Mouse (Mus musculus) bone marrow, adult 2 months (tissue): Measurements from ENCODE around the gene Rnf208. TPM values are rescaled to one million over a fixed set of nuclear protein-coding genes. Genes with fewer than 3 reads are reported as not detected.

Source experiments
- H3K27ac ChIP-seq: fragments of 200-500 bp; 2 replicates; pipeline ENCODE4 v1.5.1; 2012; ENCODE audit warnings: low read depth, mild to moderate bottlenecking, control low read depth, inconsistent platforms, low read length; ENCODE audit not compliant: control insufficient read depth, poor library complexity, insufficient read depth
- H3K4me1 ChIP-seq: fragments of 200-500 bp; 2 replicates; pipeline ENCODE4 v1.6.1; 2011; ENCODE audit warnings: low read length; ENCODE audit not compliant: control insufficient read depth, insufficient read depth
- H3K4me3 ChIP-seq: fragments of 200-500 bp; replicated peaks from 2 replicates; pipeline ENCODE3; 2011; ENCODE audit warnings: mild to moderate bottlenecking, low read depth, low read length, control low read depth; ENCODE audit not compliant: control insufficient read depth
- CTCF ChIP-seq: fragments of 200-500 bp; IDR thresholded peaks from 2 replicates; pipeline ENCODE4 v1.5.1; 2011; ENCODE audit warnings: low read length, control low read depth; ENCODE audit not compliant: control insufficient read depth, insufficient read depth
- POLR2A ChIP-seq: fragments of 200-500 bp; IDR thresholded peaks from 2 replicates; pipeline ENCODE4 v1.6.1; 2011; ENCODE audit warnings: low read depth, mild to moderate bottlenecking, control low read depth, low read length, borderline replicate concordance; ENCODE audit not compliant: control insufficient read depth
- WGBS: fragments of 180-500 bp; shearing (Covaris S2); methylation state at CpG from one replicate; pipeline ENCODE4 v1.1.7; 2018; 5-methylcytosine and 5-hydroxymethylcytosine counted together
- polyA plus RNA-seq: library from polyadenylated mRNA; stranded (reverse); fragments of >200 nt; gene quantifications from 2 replicates; pipeline ENCODE4 v1.2.4, GENCODE M21; 2011; ENCODE audit warnings: low replicate concordance; ENCODE audit not compliant: missing spikeins, insufficient read depth, insufficient read length

The Rnf208 gene
- polyA plus RNA-seq, 1 experiment = 3.1 TPM

DNA sequence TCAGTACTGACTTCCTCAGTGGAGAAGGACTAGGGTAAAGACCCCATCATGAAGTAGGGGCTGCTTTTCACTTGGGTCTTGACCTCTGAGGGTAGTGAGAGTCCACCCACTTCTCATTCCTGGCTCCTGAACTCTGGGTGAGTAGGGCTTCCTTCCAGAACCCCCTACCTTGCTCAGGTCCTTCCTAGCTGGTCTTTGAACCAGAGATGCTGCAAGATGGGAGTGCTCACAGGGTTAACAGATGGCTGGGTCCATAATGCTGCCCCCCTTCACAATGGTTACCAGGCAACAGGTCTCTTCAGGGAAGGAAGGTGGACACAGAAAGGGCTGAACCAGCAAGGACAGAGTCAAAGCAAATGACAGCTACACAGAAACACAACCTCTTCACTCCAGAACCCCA is 23.6 kb upstream of the Rnf208 start, which contains the start of gene Fam166a:
TSS of gene Fam166a (plus strand) at position 301 of the 400 bp plus-strand sequence.
- no peak for TF ChIP-seq POLR2A
- no peak for TF ChIP-seq CTCF
- no peaks in the 10 kb centered on the region; the same call in 1 of the 2 replicates for H3K4me1 ChIP-seq
- no peak within 1 kb of the TSS for H3K4me3 ChIP-seq
- H3K27ac ChIP-seq = no peak within 1 kb of the TSS

DNA sequence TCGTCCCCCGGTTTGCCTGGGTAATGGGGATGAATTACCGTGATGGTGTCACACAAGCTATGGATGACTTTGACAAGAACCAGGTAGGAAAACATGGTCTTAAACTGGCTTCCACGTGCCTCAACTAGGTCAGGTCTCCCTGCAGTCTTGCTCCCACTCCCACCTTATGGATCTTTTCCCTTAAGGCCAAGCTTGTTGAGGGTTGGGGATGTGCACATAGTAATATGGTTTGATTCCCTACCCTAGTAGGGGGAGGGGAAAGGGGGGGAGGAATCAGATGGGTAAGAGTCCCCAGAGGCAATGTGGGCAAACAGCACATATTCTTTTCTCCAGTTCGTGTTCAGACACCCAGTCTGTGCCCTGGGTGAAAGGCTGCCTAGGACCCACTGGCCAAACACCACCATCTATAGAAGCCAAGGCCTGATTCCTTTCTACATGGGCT is 20.7 kb upstream of the Rnf208 start:
- peak overlapping the region; percentile 27 for H3K4me3 ChIP-seq
- no peak for TF ChIP-seq CTCF
- TF ChIP-seq POLR2A = no peak
- WGBS = 79% methylated on average over 5 of the region's 5 CpGs
- H3K27ac ChIP-seq = no peak overlapping the region
- H3K4me1 ChIP-seq = no peaks in the 10 kb centered on the region; the same call in 1 of the 2 replicates

- Histone ChIP-seq H3K27ac (peak overlapping the region; percentile 100), H3K4me3 (peak overlapping the region; percentile 98), H3K4me1 (no peaks in the 10 kb centered on the region; the same call in 1 of the 2 replicates)
- TF ChIP-seq CTCF (peak; percentile 13; the same call in 1 of the 2 replicates), POLR2A (no peak)
- 1% methylated on average over 52 of the region's 53 CpGs for WGBS
Measured at GRCm38 (mm10) chr2:25223681-25224491, 18.2 kb upstream of the Rnf208 start.

DNA sequence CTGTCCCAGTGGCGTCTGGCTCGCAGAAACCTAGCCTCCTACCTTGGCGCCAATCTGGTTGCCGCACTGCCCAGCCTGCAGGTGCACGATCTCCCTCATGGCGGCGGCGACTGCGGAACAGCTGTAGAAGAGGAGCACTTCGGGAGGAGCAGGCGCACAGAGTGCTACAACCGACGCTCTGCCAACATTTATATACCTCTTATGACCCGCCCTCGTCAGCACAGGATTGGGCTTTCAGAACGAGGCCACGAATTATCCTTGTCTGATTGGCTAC is 17.6 kb upstream of the Rnf208 start, which contains the start of gene Tubb4b:
TSS of gene Tubb4b (minus strand) at position 211 of the 274 bp plus-strand sequence.
- 0% methylated on average over 17 of the region's 17 CpGs for WGBS
- Histone ChIP-seq H3K27ac (peak within 1 kb of the TSS; percentile 100), H3K4me1 (no peaks in the 10 kb centered on the region; the same call in 1 of the 2 replicates), H3K4me3 (peak within 1 kb of the TSS; percentile 98)
- TF ChIP-seq POLR2A (peak; percentile 99), CTCF (peak; percentile 10; the same call in 1 of the 2 replicates)

DNA sequence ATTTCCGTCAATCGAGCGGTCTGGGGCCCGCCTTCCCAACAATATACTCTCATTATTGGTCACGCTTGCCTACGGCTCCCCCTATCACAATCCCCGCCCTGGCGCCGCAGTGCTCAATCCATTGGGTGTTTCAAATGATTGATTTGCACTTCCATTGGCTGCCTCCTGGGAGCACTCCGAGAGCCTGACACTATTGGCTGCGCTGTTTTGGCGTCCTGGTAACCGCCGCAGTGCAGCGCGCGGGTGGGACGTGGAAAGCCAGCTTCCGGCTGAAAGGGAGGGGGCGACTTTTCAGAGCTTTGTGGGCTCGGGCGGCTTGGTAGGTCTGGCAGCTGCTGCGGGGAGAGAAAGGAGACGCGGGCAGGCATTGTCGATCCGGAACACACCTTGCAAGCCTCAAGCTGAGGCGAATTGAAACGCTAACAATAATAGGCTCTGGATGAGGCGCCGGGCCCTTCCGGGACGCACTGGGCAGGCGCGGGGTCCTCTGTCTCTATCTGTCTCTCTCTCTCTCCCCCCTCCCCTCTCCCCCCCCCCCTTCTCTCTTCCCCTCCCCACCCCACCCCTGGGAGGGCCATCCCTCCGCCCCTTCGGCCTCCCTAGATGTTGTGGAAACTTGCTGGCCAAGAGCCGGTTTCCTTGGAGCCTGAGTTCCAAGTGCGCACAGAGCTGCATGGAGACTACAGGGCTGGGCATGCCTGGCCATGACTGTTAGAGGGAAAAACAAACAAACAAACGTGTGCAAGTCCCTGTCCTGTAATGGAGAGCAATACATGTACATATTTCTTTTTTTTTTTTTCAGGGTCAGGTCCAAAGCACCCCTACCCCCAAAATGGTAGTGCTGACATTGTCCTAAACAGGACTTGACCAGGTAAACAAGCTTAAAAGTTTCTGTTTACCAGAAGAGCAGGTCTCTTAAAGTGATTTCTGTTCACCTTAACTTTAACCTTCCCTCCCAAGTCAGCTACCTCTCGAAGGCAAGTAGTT is 17.0 kb upstream of the Rnf208 start:
- no peak for TF ChIP-seq CTCF
- TF ChIP-seq POLR2A = peak; percentile 89; the same call in 1 of the 2 replicates
- WGBS = 2% methylated on average over 41 of the region's 41 CpGs
- peak overlapping the region; percentile 91 for H3K27ac ChIP-seq
- no peaks in the 10 kb centered on the region; the same call in 1 of the 2 replicates for H3K4me1 ChIP-seq
- peak overlapping the region; percentile 75 for H3K4me3 ChIP-seq

DNA sequence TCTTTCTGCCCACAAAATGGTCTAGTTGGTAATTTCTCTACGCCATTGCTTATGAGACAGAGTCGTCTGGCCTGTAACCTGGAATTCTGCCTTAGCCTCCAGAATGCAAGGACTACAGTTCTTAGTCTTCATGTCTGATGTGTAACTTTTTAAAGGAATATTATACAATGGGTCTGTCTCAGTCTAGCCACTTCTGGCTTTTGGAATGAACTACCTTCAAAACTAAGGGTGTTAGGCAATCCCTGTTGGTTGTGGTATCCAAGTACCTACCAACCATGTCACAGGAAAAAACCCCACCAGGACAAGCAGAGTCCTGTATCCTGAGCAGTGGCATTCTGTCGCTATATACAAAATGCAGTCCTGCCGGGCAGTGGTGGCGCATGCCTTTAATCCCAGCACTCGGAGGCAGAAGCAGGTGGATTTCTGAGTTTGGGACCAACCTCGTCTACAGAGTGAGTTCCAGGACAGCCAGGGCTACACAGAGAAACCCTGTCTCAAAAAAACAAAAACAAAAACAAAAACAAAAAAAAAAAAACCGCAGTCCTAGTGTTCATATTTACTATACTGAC is 16.2 kb upstream of the Rnf208 start:
- WGBS = 82% methylated on average over 8 of the region's 8 CpGs
- Histone ChIP-seq H3K4me3 (no peak overlapping the region), H3K27ac (no peak overlapping the region; the same call in 1 of the 2 replicates), H3K4me1 (no peaks in the 10 kb centered on the region; the same call in 1 of the 2 replicates)
- no peak for TF ChIP-seq CTCF
- TF ChIP-seq POLR2A = no peak

GRCm38 (mm10) chr2:25226864-25227263 is 15.2 kb upstream of the Rnf208 start:
- TF ChIP-seq CTCF (no peak), POLR2A (no peak)
- Histone ChIP-seq H3K4me3 (no peak overlapping the region), H3K4me1 (no peaks in the 10 kb centered on the region; the same call in 1 of the 2 replicates), H3K27ac (no peak overlapping the region)
- 82% methylated on average over 5 of the region's 5 CpGs for WGBS
